Mouse (Mus musculus): Measurements from ENCODE around the gene Tnfsfm13.
A peak's percentile ranks its signal among the peaks of the same experiment; 100 is the strongest.

Tnfsfm13 gene

DNA sequence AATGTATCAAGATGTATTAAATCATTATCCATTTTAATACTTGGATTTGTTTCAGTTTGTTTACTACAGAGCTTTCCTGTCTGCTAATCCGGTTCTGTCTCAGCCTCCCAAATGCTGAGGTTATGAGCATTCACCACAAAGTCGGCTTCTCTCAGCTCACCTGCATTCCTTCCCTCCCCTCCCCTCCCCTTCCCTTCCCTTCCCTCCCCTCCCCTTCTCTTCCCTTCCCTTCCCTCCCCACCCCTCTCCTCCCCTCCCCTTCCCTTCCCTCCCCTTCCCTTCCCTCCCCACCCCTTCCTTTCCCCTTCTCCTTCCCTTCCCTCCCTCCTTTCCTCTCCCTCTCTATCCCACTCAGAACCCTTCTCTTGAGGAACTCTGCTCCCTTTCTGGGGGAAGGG, 8.7 kb upstream of the Tnfsfm13 start:
- DNase-seq (ENCODE audit: low read depth, low spot score), result peak; percentile 88

DNA sequence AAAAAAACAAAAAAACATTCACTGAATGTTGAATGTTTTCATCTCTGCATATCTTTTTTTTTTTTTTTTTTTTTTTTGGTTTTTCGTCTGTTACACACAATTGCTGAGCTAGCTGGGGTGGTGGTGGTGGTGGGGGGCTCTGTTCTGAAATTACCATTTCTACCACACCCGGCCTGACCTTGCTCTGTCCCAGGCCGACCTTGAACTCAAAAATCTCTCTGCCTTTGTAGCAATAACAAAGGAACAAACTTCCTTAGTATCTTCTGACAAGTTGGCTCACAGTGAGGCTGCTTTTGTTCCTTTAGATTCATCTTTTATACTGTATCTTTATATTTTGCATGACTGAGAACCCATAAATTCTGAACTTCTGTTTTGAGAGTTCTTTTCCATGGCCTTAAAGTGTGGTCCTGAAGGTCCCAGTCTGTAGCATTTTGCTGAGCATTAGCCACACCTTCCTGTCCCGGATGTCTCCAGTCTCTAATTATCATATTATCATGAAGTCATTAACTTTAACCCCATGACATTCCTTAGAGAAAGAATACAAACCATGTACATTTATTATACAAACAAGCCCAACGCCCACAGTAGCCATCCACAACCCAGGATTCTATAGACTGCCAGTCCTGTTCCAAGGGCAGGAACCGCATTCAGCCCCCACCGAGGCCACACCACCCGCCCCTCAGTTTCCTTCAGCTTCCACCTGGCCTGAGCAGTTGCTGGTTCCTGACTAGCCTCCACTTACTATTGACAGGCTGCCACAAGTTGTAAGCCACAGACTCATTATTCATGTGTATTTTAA, 8.1 kb upstream of the Tnfsfm13 start:
- peak; percentile 99 for DNase-seq (ENCODE audit: low read depth, low spot score)

DNA sequence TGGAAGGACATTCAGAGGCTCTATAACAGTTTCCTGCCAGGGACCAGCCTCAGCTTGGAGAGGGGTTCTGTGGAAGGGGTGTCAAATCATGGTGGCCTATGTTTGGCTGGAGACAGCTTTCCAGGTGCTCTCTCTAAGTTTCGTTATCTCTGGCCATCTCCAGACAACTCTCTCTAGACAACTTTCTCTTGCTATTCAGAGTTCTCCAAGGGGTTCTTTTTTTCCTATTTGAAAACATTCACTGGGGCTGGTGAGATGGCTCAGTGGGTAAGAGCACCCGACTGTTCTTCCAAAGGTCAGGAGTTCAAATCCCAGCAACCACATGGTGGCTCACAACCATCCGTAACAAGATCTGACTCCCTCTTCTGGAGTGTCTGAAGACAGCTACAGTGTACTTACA, 7.5 kb upstream of the Tnfsfm13 start:
- peak; percentile 89 for DNase-seq (ENCODE audit: low read depth, low spot score)

DNA sequence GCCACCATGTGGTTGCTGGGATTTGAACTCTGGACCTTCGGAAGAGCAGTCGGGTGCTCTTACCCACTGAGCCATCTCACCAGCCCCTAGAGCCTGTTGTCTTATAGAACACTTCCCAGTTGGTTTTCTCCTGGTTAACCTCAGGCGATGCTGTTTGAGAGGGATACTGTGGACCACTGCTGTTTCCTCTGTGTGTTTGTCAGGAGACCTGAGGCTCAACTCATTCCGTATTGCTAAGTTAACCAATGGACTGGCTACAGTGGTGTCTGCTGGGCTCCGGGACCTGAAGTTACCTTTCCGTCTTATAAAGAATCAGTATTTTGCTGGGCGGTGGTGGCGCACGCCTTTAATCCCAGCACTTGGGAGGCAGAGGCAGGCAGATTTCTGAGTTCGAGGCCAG, 7.0 kb upstream of the Tnfsfm13 start:
- peak; percentile 51 for DNase-seq (ENCODE audit: low read depth, low spot score)

DNA sequence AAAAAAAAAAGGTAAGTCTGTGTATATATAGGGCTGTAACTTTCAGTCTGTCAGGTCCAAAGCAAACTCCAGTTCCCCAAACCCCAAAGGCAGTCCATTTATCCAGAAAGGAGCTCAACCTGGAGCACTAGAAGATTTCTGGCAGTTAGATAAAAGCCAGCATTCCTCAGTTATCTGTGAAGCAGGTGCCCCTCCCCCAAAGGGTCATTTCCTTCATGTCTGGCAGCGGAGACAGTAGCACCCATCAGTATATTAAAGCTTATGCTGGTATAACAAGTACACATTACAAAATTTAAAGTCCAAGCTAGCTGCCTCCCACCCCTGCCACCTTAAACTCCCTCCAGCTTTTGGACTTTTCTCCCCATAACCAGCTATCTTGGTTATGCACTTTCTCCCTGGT, 3.7 kb upstream of the Tnfsfm13 start:
- no peak for DNase-seq (ENCODE audit: low read depth, low spot score)

DNA sequence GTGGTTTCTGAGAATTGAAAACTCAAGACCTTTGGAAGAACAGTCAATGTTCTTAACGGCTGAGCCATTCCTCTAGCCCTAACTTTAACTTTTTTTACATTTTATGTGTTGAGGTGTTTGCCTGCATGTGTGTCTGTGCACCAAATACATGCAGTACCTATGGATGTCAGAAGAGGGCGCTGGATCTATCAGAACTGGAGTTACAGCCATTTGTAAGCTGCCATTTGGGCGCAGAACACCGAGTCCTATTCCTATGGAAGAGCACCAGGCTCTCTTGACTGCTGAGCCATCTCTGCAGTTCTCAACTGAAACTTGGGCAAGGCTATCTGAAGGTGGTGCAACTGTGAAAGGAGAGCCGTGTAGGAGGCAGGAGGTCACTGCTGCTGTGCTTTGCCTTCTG, 2.7 kb upstream of the Tnfsfm13 start:
- peak; percentile 91 for DNase-seq (ENCODE audit: low read depth, low spot score)

DNA sequence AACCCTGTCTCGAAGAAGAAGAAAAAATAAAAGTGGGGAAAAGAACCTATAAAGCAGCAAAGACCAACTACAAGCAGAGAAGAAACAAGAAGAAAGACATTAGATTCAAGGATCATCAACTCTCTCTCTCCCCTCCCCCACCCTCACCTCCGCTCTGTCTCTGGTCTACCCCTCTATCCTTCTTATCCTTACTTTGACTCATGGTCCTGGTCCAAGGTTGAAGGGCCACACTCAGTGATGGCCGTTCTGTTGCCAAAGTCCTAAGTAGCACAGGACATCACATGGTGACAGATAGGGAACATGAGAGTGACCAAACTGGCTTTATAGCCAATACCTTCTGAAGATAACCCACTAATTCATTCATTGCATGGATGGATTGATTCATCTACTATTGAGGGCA, 1.5 kb upstream of the Tnfsfm13 start:
- DNase-seq (ENCODE audit: low read depth, low spot score), result no peak

DNA sequence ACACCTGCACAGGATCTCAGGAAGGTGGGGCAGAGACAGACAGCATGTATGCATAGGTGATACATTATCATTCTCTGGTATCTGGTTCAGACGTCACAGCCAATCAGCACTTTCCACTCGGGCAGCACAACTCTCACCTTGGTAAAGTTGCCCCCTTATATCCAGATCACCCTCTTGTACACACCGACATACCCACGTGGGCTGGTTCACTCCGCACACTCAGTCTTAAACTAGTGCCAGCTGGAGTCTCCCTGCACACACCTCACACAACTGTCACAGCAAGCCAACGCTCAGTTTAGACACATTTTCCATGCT, 895 bp downstream of the Tnfsfm13 start:
- no peak for DNase-seq (ENCODE audit: low read depth, low spot score)

DNA sequence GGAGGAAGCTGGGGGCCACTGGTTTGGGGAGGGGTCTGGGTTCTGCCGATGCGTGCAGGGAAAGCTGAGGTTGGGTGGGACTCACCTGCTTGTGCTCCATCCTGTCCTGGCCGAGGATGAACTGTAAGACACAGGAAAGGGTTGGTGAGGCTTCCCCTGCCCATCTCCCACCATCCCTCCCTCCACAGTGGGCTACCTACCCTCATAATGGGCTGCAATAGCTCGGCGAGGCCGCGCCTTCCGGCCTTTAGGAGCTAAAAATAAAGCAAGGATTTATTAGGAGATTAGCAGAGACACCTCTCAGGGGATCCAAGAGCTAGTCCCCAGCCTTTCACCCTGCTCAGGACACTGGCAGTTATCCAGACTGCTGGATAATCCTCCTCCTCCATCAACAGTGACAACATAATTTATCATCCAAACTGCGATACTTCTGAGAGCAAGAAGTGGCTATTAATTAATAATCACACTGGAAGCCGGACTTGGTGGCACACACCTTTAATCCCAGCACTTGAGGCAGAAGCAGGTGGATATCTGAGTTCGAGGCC, 2.4 kb downstream of the Tnfsfm13 start:
- no peak for DNase-seq (ENCODE audit: low read depth, low spot score)

DNA sequence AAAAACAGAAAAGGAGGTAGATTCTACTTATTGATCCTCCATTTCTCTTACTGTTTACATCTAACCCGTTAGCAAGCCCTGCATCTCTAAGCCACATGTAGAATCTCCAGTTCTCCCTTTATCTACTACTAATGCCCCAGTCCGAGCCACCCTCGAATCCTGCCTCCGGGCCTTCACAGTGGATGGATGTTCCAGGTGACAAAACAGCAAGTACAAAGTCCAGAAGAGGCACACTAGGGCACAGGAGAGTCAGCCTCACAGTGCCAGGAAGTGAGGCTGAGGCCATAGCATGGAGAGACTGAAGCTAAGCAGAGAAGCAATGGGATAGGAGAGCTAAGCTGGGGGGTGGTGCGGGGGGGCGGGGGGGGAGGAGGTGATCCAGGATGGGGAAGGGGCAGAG, 3.0 kb downstream of the Tnfsfm13 start:
- DNase-seq (ENCODE audit: low read depth, low spot score), result no peak

DNA sequence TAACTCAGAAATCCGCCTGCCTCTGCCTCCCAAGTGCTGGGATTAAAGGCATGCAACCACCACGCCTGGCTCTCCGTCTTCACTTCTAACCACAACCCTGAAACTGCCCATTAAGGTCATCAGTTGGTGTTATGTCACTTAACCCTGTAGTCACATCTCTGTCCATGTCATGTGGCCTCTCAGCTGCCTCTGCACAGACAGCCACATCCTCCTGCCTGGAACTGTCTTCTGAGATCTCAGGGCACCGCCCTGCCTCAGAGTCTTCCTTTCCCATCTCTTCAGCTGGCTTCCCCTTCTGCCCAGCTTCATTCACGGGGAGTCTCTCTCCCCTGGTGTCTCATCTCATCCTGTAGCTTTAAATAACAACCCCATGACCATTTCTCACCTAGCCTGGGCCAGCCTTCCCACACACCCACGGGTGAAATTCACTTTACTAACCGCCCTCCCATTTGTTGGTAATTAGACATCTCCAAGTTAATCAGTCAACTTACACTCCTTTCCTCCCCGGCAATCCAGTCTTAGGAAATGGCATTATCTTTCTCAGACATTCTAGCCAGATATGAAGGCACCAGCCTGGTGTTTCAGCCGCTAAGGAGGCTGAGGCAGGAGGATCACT, 3.6 kb downstream of the Tnfsfm13 start:
- no peak for DNase-seq (ENCODE audit: low read depth, low spot score)

DNA sequence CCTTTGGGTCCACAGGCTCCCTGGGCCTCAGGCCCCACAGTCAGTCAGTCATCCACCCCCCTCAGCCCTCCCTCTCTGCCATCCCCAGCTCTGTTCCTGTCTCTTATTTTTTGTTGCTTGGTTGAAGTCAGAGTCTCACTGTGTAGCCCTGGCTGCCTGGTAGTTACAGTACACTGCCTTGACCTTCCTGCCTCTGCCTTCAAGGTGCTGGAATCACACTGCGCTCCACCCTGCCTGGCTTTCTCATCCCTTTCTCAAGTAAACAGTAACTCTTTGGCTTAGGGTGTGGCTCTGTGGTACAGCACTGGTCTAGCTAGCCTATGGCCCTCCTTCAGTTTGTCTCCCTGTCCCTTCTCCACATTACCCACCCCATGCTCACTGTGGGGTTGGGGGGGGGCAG, 6.0 kb downstream of the Tnfsfm13 start:
- DNase-seq (ENCODE audit: low read depth, low spot score), result peak; percentile 75

DNA sequence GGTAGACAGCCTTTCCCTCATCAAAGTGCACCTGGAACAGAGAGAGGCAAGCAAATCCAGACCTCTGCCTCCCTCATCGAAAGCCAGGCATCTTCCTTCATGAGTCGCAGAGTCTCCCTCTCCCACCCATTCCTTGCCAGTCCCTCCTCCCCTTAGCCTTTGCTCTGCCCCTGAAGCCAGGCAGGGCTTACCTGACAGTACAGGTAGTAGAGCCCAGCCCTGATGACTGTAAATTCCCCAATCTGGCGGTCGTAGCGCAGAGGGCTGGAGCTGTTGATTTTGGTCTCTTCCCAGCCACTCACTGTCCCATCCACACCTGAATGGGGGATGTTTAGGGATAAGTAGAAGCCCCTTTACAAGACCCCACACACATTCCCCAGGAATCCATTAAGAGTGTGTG, 8.8 kb downstream of the Tnfsfm13 start:
- DNase-seq (ENCODE audit: low read depth, low spot score), result no peak

DNA sequence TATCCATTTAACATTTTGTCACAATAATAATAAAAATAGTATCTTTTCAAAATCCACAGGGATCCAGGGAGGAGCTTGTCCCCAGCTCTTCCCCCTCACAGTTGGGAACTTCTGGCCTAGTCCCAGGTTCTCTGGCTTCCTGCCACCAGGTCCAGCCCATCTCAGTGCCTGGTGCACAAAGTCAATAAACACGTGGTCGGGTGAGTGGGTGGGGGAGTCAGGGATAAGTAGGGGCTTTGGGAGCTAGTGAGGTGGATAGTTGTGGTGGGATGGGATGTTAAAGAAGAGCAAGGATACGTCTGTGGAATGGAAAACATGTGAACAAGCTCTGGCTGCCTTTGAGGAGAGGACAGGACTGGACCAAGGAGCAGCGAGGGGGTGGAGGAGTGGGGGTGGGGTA, 9.5 kb downstream of the Tnfsfm13 start:
- peak; percentile 85 for DNase-seq (ENCODE audit: low read depth, low spot score)

DNA sequence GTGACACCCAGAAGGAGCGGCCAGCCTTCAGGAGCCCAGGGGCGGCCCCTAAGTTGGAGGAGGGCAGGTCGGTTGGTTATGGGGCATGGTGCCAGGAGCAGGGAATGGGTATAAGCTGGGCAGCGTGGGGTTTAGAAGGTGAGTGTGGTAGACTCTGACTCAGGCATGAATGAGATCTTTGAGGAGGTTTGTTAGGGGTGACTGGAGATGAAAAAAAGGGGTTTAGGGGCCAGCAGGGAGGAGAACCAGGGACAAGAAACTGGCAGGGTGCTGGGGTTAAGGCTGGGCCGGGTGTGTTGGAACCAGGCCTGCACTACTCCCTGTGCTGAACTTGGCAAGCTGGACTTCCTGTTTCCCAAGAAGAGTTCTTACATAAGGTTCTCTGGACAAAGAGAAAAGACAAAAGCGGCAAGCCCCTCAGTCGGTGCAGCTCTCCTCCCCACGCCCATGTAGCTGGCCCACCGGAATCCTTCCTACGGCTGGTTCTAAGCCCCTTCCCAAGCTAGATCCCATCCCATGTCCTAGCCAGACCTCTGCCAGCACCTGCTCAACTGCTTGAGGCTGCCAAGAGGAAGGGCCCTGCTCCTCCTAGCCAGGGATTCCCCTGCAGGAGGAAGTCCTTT, 10.3 kb downstream of the Tnfsfm13 start, which contains the start of gene Tnfsf13:
Tnfsf13 (minus strand) TSS at position 259 of the 623 bp plus-strand sequence.
- DNase-seq (ENCODE audit: low read depth, low spot score), result no peak

DNA sequence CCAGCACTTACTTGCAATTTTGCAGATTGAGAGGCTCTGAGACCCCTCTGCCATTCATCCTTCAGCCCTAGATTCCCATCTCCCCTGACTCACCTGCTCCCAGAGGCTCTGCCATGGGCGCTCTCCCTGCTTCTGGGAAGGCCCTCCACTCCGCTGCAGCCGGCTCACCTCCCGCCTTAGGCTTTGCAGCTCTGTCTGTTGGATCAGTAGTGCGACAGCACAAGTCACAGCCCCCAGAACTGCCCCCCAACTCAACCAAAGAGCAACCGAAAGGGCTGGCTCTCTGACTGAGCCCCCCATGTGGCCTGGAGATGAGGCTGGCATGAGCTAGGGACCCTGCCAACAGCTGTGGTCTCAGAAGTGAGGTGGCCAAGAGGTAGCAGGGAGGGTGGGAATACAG, 11.0 kb downstream of the Tnfsfm13 start:
- no peak for DNase-seq (ENCODE audit: low read depth, low spot score)

DNA sequence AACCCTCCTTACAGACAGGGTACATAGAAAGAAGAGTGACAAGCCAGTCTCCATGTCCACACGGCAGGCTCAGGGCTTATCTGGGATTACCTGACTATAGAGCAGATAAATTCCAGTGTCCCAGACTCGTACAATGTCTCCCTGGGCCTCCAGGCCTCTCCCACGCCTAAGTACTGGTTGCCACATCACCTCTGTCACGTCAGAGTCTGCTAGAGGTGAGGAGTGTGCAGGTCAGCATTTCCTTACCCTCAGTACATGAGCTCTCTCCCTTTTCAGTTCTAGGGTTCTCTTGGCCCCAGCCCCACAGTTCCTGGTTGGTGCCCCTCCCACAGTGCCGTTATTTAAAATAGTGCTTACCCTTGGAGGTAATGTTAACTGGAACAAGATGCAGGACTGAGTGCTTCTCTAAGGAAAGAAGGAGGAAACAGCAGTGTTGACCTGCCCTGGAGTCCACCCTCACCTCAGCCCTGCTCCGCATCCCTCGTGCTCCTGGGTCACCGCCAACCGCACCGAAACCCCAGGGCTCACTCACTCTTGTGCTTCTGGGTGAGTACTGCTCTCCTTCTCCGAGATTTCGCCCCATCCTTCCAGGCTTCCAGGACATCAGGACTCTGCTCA, 11.7 kb downstream of the Tnfsfm13 start:
- no peak for DNase-seq (ENCODE audit: low read depth, low spot score)

DNA sequence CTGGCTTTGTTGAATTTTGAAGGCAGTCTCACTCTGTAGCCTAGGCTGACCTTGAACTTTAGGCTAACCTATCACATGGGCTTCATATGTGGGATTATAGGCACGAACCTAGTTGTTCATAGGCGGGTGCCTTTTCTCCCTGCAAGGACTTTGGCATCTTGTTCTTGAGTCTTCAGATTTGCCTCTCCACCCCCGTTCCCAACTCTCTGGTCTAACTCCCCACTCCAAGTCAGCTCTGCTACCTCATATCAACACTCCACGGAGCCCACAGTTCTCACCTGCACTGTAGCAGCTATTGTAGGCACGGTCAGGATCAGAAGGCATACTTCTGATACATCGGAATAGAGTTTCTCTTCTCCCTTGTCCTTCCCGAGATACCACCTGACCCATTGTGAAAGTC, 12.3 kb downstream of the Tnfsfm13 start:
- DNase-seq (ENCODE audit: low read depth, low spot score), result no peak

DNA sequence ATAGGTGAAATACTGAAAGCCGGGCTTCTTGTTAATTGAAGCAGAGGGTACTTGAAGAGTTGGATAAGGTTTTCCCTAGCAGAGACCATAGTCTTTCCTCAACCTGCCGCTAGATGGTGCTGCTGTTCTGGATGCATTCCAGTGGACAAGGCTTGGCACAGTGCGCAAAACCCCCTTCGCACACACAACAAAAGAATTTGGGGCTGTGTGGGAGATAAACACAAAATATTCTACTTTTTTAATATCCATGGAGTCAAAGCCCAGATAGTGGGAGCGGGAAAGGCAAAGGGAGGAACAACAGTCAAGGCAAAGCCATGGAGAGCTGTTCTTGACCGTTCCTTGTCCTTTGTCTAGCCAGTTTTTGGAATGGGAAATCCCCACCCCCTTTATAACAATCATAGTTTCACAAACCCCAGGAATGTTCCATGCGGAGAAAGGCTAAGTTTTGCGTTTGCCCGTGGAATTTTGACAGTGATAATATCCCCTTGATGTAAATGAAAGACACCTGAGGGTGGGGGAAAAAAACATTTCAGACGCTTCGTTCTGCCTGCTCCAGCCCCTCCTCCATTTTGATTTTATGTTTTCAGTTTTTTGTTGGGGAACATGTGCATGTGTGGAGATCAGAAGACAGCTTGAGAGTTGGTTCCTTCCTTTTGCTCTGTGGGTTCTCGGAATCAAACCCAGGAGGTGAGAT, 12.9 kb downstream of the Tnfsfm13 start:
- peak; percentile 95 for DNase-seq (ENCODE audit: low read depth, low spot score)

DNA sequence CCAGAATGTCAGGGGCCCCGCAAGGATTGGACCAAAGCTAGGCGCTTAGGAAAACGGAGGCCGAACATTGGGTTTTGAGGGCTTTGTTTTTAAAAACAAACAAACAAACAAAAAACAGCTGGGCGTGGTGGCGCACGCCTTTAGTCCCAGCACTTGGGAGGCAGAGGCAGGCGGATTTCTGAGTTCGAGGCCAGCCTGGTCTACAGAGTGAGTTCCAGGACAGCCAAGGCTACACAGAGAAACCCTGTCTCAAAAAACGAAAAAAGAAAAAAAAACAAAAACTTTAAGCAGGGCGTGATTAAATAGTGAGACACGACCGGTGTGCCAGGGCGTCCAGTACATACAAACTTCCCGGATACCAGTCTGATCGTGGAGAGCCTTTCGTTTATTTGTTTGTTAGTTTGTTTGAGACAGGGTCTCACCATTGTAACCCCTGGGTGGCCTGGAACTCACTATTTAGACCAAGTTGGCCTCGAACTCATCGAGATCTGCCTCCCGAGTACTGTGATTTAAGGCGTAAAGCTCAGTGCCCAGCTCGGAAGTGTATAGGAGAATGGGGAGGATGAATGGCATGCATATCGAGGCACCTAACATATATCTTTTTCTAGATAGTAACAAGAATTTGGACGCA, 13.6 kb downstream of the Tnfsfm13 start:
- no peak for DNase-seq (ENCODE audit: low read depth, low spot score)
